ENCODE assay signal across 9 mouse cellular contexts in genomic region chr3:88939749-88940148, GRCm38 (mm10). TPM values are rescaled to one million over a fixed set of nuclear protein-coding genes. Genes with fewer than 3 reads are reported as not detected.
DNase-seq lines count a peak whose midpoint lies in the region; ATAC-seq and TF ChIP-seq lines count a peak whose summit lies in the region.
"Had no signal": no experiment of that assay in that cellular context is flagged by ENCODE, and none has a peak within 500 bp of the region (broad histone marks: within the 10 kb centered on the region; RNA-seq: fewer than 3 reads in every experiment).

No protein-coding gene starts in this region.

- in situ Hi-C loops in CH12.LX (cut with MboI; ENCODE audit: low pct_ligation_motif_present, low pct_unique_long_range_greater_than_20kb, low sequenced_read_pairs): loop anchor here (10.0 to 25.0 kb wide), 2 partner anchors 98 to 175 kb away; no protein-coding TSS in a partner anchor

- dilution Hi-C loops in CH12.LX (cut with MboI; ENCODE audit: extremely low pct_ligation_motif_present, extremely low pct_unique_long_range_greater_than_20kb, low sequenced_read_pairs): no loop called here

- no peak overlapping the region for H3K4me2 ChIP-seq in kidney, postnatal 0 days (ENCODE audit: low read length)
- no peak overlapping the region for H3K4me2 ChIP-seq in CH12.LX (ENCODE audit: insufficient read depth, low read depth, poor library complexity, severe bottlenecking)
- no peak overlapping the region for H3K4me2 ChIP-seq in hindbrain, embryonic 14.5 days (replicated peaks)
- H3K4me2 ChIP-seq: heart, embryonic 15.5 days had no signal

- WGBS in kidney, postnatal 0 days: 72% methylated on average over 3 of the region's 3 CpGs
- 64% methylated on average over 3 of the region's 3 CpGs for WGBS in hindbrain, embryonic 14.5 days

- H3K36me3 ChIP-seq in kidney, postnatal 0 days (ENCODE audit: insufficient read depth, low read length): peaks cover 27% of the 10 kb centered on the region
- peaks cover 31 to 82% of the 10 kb centered on the region in 2 experiments for H3K36me3 ChIP-seq in CH12.LX (replicated peaks in 1 of 2; ENCODE audit: control insufficient read depth in 1 of 2, insufficient read depth in 1 of 2, low read length in 1 of 2)
- H3K36me3 ChIP-seq in hindbrain, embryonic 14.5 days (replicated peaks; ENCODE audit: control insufficient read depth, insufficient read depth): peaks cover 53% of the 10 kb centered on the region

- peak; percentile 79 for TF ChIP-seq CTCF in kidney, postnatal 0 days (IDR thresholded peaks at IDR 0.05; ENCODE audit: low read depth)
- TF ChIP-seq CTCF in CH12.LX (conservative IDR thresholded peaks at IDR 0.05 in 1 of 2, IDR thresholded peaks at IDR 0.05 in 1 of 2; ENCODE audit: low read depth in 2 of 2, low read length in 2 of 2): peak; percentile 7 to 80; a peak in 3 of 4 replicates

- no peak overlapping the region for H3K9ac ChIP-seq in kidney, postnatal 0 days (ENCODE audit: low read depth, low read length)
- H3K9ac ChIP-seq in CH12.LX (ENCODE audit: insufficient read depth, low read depth): no peak overlapping the region
- H3K9ac ChIP-seq in hindbrain, embryonic 14.5 days: no peak overlapping the region
- H3K9ac ChIP-seq: heart, embryonic 15.5 days had no signal

- H3K79me2 ChIP-seq in CH12.LX (replicated peaks; ENCODE audit: control insufficient read depth, extremely low read depth, insufficient read depth, poor library complexity, severe bottlenecking): peaks cover 2% of the 10 kb centered on the region

- H3K27me3 ChIP-seq in kidney, postnatal 0 days (ENCODE audit: insufficient read depth, low read length): no peaks in the 10 kb centered on the region
- no peaks in the 10 kb centered on the region for H3K27me3 ChIP-seq in CH12.LX (replicated peaks)
- H3K27me3 ChIP-seq in hindbrain, embryonic 14.5 days (ENCODE audit: control insufficient read depth, insufficient read depth, low read length): no peaks in the 10 kb centered on the region
- H3K27me3 ChIP-seq: heart, embryonic 15.5 days had no signal

- H3K4me3 ChIP-seq in kidney, postnatal 0 days (replicated peaks; ENCODE audit: low read depth, low read length): no peak overlapping the region
- no peak overlapping the region for H3K4me3 ChIP-seq in CH12.LX (replicated peaks in 1 of 3; ENCODE audit: low read depth in 2 of 3, low read length in 2 of 3, poor library complexity in 1 of 3)
- H3K4me3 ChIP-seq in hindbrain, embryonic 14.5 days (replicated peaks; ENCODE audit: low read length): no peak overlapping the region
- H3K4me3 ChIP-seq: heart, embryonic 15.5 days; myocyte had no signal

- H3K9me3 ChIP-seq in kidney, postnatal 0 days (replicated peaks; ENCODE audit: low read length): no peaks in the 10 kb centered on the region
- no peaks in the 10 kb centered on the region for H3K9me3 ChIP-seq in CH12.LX (replicated peaks; ENCODE audit: low read length)
- no peaks in the 10 kb centered on the region for H3K9me3 ChIP-seq in hindbrain, embryonic 14.5 days (ENCODE audit: control insufficient read depth, low read length)
- H3K9me3 ChIP-seq: heart, embryonic 15.5 days had no signal

- no peak for TF ChIP-seq POLR2A in CH12.LX (IDR thresholded peaks at IDR 0.05; ENCODE audit: low read depth, low read length)

- H3K27ac ChIP-seq in kidney, postnatal 0 days: no peak overlapping the region
- H3K27ac ChIP-seq in CH12.LX (ENCODE audit: insufficient read depth, low read depth): no peak overlapping the region
- no peak overlapping the region for H3K27ac ChIP-seq in hindbrain, embryonic 14.5 days
- H3K27ac ChIP-seq: heart, embryonic 15.5 days had no signal

- H3K4me1 ChIP-seq in kidney, postnatal 0 days (replicated peaks; ENCODE audit: insufficient read depth, low read length): no peaks in the 10 kb centered on the region
- no peaks in the 10 kb centered on the region for H3K4me1 ChIP-seq in CH12.LX (ENCODE audit: control insufficient read depth in 1 of 2, insufficient read depth in 2 of 2)
- H3K4me1 ChIP-seq in hindbrain, embryonic 14.5 days (replicated peaks; ENCODE audit: control insufficient read depth, insufficient read depth, low read length): no peaks in the 10 kb centered on the region
- H3K4me1 ChIP-seq: heart, embryonic 15.5 days had no signal

- peak; percentile 62; the same call in 1 of the 2 replicates for ATAC-seq in kidney, postnatal 0 days (replicated peaks; ENCODE audit: low FRiP score, low read depth)
- no peak for ATAC-seq in hindbrain, embryonic 14.5 days (ENCODE audit: low FRiP score)

- peak; percentile 90 for DNase-seq in kidney, postnatal 0 days (ENCODE audit: low spot score)
- no peak for DNase-seq in kidney, adult 11 months
- DNase-seq in CH12.LX (ENCODE audit: extremely low read depth) (peak; percentile 40), ZHBTc4 (ENCODE audit: low read depth, low spot score) (peak; percentile 89)
- DNase-seq in hindbrain, embryonic 14.5 days (ENCODE audit: low spot score): peak; percentile 89
- no peak for DNase-seq in ovary, postnatal 36 days (ENCODE audit: low spot score)
- DNase-seq in layer of hippocampus, adult 8-10 months (ENCODE audit: low spot score in 2 of 2): no peak

- TF ChIP-seq EP300 in CH12.LX (IDR thresholded peaks at IDR 0.05; ENCODE audit: low read length): no peak

- TF ChIP-seq RAD21 in CH12.LX (IDR thresholded peaks at IDR 0.05; ENCODE audit: low read depth, low read length): peak; percentile 79

TF ChIP-seq in CH12.LX, 34 proteins besides CTCF, POLR2A, EP300 and RAD21:
- TF ChIP-seq JUND (conservative IDR thresholded peaks at IDR 0.05; ENCODE audit: low read depth, low read length) (no peak), NELFE (IDR thresholded peaks at IDR 0.05; ENCODE audit: low read depth, low read length) (no peak), SMC3 (IDR thresholded peaks at IDR 0.05; ENCODE audit: low read depth, low read length) (peak; percentile 31; the same call in 1 of the 2 replicates)

RNA-seq across cellular contexts. Expression of gene Ash1l, which starts 10.7 kb away (rescaled TPM):
- 13.0 and 14.2 TPM in 2 replicates for polyA plus RNA-seq in kidney, postnatal 0 days (2015; fragmentation: Nextera tagmentation; extraction: Ambion mirVana)
- total RNA-seq in CH12.LX (2012; rRNA removed) (5.7 and 5.8 TPM in 2 replicates), CH12.LX (2014; rRNA removed) (2.8 and 2.9 TPM in 2 replicates)
- 9.3 and 9.7 TPM in 2 replicates for polyA plus RNA-seq in CH12.LX (2012; ENCODE audit: insufficient read length, low read depth)
- polyA plus RNA-seq in hindbrain, embryonic 14.5 days (2014; fragmentation: Nextera tagmentation; extraction: Ambion mirVana): 20.0 and 21.4 TPM in 2 replicates
- total RNA-seq in layer of hippocampus, adult 8-10 months (2022): 10 to 100 TPM; 76.4 to 97.2 (median 89.0) TPM

RNA-seq across cellular contexts. Expression of gene Dap3, which starts 11.2 kb away (rescaled TPM):
- polyA plus RNA-seq in kidney, postnatal 0 days (2015; fragmentation: Nextera tagmentation; extraction: Ambion mirVana): 150 and 151 TPM in 2 replicates
- total RNA-seq in CH12.LX (2012; rRNA removed): 114 and 128 TPM in 2 replicates
- 169 and 182 TPM in 2 replicates for total RNA-seq in CH12.LX (2014; rRNA removed)
- 145 and 151 TPM in 2 replicates for polyA plus RNA-seq in CH12.LX (2012; ENCODE audit: insufficient read length, low read depth)
- polyA plus RNA-seq in hindbrain, embryonic 14.5 days (2014; fragmentation: Nextera tagmentation; extraction: Ambion mirVana): 120 and 125 TPM in 2 replicates
- total RNA-seq in layer of hippocampus, adult 8-10 months (2022): 100 to 1,000 TPM; 101 to 125 (median 112) TPM

RNA-seq across cellular contexts. Expression of gene Msto1, which starts 25.9 kb away (rescaled TPM):
- polyA plus RNA-seq in kidney, postnatal 0 days (2015; fragmentation: Nextera tagmentation; extraction: Ambion mirVana): 53.1 and 58.0 TPM in 2 replicates
- total RNA-seq in CH12.LX (2012; rRNA removed) (59.7 and 71.2 TPM in 2 replicates), CH12.LX (2014; rRNA removed) (63.5 and 70.7 TPM in 2 replicates)
- 70.2 and 72.7 TPM in 2 replicates for polyA plus RNA-seq in CH12.LX (2012; ENCODE audit: insufficient read length, low read depth)
- polyA plus RNA-seq in hindbrain, embryonic 14.5 days (2014; fragmentation: Nextera tagmentation; extraction: Ambion mirVana): 49.4 and 50.1 TPM in 2 replicates
- total RNA-seq in layer of hippocampus, adult 8-10 months (2022): 10 to 100 TPM; 21.0 to 26.2 (median 23.3) TPM

Comparison
In these comparisons a context has a peak if more than half of its experiments do, and no peak if none do; other contexts are left out.
1. DNase-seq: peak in kidney, postnatal 0 days (single experiment), CH12.LX (single experiment), ZHBTc4 (single experiment) and hindbrain, embryonic 14.5 days (single experiment); none in kidney, adult 11 months (single experiment), ovary, postnatal 36 days (single experiment) and layer of hippocampus, adult 8-10 months (0 of 2).